Mouse (Mus musculus) heart, postnatal 0 days (tissue): ENCODE measurements around the gene Xpa.

Experiments
- CTCF ChIP-seq: IDR thresholded peaks from 2 replicates; pipeline ENCODE4 v1.5.1; 2016; ENCODE audit warnings: antibody characterized with exemption, control low read depth, low read depth
- EP300 ChIP-seq: IDR thresholded peaks from 2 replicates; pipeline ENCODE4 v1.6.1; 2016; ENCODE audit warnings: antibody characterized with exemption, low read depth

DNA sequence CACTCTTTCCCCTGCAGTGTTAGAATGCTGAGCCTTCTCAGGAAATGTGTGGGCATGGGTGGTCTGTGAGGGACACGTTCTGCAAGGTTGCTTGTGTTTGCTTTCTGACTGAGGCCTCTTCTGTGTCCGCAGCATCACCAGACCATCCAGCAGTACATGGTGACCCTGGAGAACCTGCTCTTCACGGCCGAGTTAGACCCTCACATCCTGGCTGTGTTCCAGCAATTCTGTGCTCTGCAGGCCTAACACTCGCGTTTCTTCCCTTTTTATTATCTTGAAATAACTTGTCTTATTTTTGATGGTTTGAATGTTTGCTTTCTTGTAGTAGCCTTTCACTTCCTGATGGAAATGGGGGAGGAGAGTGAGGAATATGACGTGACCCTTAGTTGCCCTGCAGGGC lies 24.4 kb downstream of the Xpa start:
- TF ChIP-seq CTCF, result no peak
- no peak for TF ChIP-seq EP300
